Mouse (Mus musculus): ENCODE results near the gene Aars2. TPM values are rescaled to one million over a fixed set of nuclear protein-coding genes. Genes with fewer than 3 reads are reported as not detected.

The Aars2 gene
- polyA plus RNA-seq, 1 experiment from 2014 or later: 5.7 TPM

- DNase-seq (ENCODE audit: low spot score) (no peak), ATAC-seq (ENCODE audit: low FRiP score, low TSS enrichment) (no peak)
- Histone ChIP-seq H3K9me3 (ENCODE audit: control insufficient read depth, low read length) (no peaks in the 10 kb centered on the region), H3K27me3 (ENCODE audit: control insufficient read depth, insufficient read depth, low read length) (no peaks in the 10 kb centered on the region), H3K9ac (ENCODE audit: low read length) (no peak overlapping the region), H3K27ac (replicated peaks) (no peak overlapping the region), H3K4me1 (replicated peaks; ENCODE audit: control insufficient read depth, insufficient read depth) (peaks cover 3% of the 10 kb centered on the region; the same call in 1 of the 2 replicates), H3K4me2 (replicated peaks; ENCODE audit: low read depth) (no peak overlapping the region), H3K36me3 (ENCODE audit: control insufficient read depth, insufficient read depth, low read length) (no peaks in the 10 kb centered on the region), H3K4me3 (ENCODE audit: low read depth, low read length) (no peak overlapping the region)
- TF ChIP-seq EP300 (optimal IDR thresholded peaks at IDR 0.05) (no peak), CTCF (IDR thresholded peaks at IDR 0.05; ENCODE audit: low read depth) (no peak)
- WGBS: 80% methylated on average over 15 of the region's 15 CpGs
These were observed 53.3 kb downstream of the Aars2 start for GRCm38 (mm10) chr17:45559732-45560525.

GRCm38 (mm10) chr17:45563216-45563615, 56.6 kb downstream of the Aars2 start:
- ATAC-seq (ENCODE audit: low FRiP score, low TSS enrichment) (no peak), DNase-seq (ENCODE audit: low spot score) (no peak)
- Histone ChIP-seq H3K36me3 (ENCODE audit: control insufficient read depth, insufficient read depth, low read length) (peaks cover 11% of the 10 kb centered on the region), H3K27ac (replicated peaks) (no peak overlapping the region), H3K9ac (ENCODE audit: low read length) (no peak overlapping the region), H3K4me2 (replicated peaks; ENCODE audit: low read depth) (no peak overlapping the region), H3K27me3 (ENCODE audit: control insufficient read depth, insufficient read depth, low read length) (no peaks in the 10 kb centered on the region), H3K4me1 (replicated peaks; ENCODE audit: control insufficient read depth, insufficient read depth) (no peaks in the 10 kb centered on the region), H3K4me3 (ENCODE audit: low read depth, low read length) (no peak overlapping the region), H3K9me3 (ENCODE audit: control insufficient read depth, low read length) (no peaks in the 10 kb centered on the region)
- 75% methylated on average over 12 of the region's 12 CpGs for WGBS
- no peak for TF ChIP-seq CTCF (IDR thresholded peaks at IDR 0.05; ENCODE audit: low read depth)
- no peak for TF ChIP-seq EP300 (optimal IDR thresholded peaks at IDR 0.05)

GRCm38 (mm10) chr17:45563655-45564530, 57.3 kb downstream of the Aars2 start, which contains the start of gene Slc35b2:
Gene Slc35b2, plus strand, starts transcription at chr17:45563874.
- Histone ChIP-seq H3K27ac (replicated peaks) (peak within 1 kb of the TSS; percentile 85), H3K4me2 (replicated peaks; ENCODE audit: low read depth) (peak within 1 kb of the TSS; percentile 97), H3K9me3 (ENCODE audit: control insufficient read depth, low read length) (no peaks in the 10 kb centered on the region), H3K4me3 (ENCODE audit: low read depth, low read length) (peak within 1 kb of the TSS; percentile 82), H3K36me3 (ENCODE audit: control insufficient read depth, insufficient read depth, low read length) (peaks cover 17% of the 10 kb centered on the region), H3K27me3 (ENCODE audit: control insufficient read depth, insufficient read depth, low read length) (no peaks in the 10 kb centered on the region), H3K4me1 (replicated peaks; ENCODE audit: control insufficient read depth, insufficient read depth) (no peaks in the 10 kb centered on the region), H3K9ac (ENCODE audit: low read length) (peak within 1 kb of the TSS; percentile 90)
- peak; percentile 90 for ATAC-seq (ENCODE audit: low FRiP score, low TSS enrichment)
- TF ChIP-seq CTCF (IDR thresholded peaks at IDR 0.05; ENCODE audit: low read depth): peak; percentile 94
- TF ChIP-seq EP300 (optimal IDR thresholded peaks at IDR 0.05): no peak
- peak; percentile 96 for DNase-seq (ENCODE audit: low spot score)
- under 1% methylated on average over 55 of the region's 61 CpGs for WGBS

GRCm38 (mm10) chr17:45564531-45565084, 58.0 kb downstream of the Aars2 start:
- peaks cover 24% of the 10 kb centered on the region for H3K36me3 ChIP-seq (ENCODE audit: control insufficient read depth, insufficient read depth, low read length)
- no peaks in the 10 kb centered on the region for H3K27me3 ChIP-seq (ENCODE audit: control insufficient read depth, insufficient read depth, low read length)
- H3K4me1 ChIP-seq (replicated peaks; ENCODE audit: control insufficient read depth, insufficient read depth): no peaks in the 10 kb centered on the region; the same call in 1 of the 2 replicates
- WGBS: 7% methylated on average over 18 of the region's 18 CpGs
- ATAC-seq (ENCODE audit: low FRiP score, low TSS enrichment): no peak; the same call in none of the 2 replicates
- TF ChIP-seq EP300 (optimal IDR thresholded peaks at IDR 0.05): no peak
- TF ChIP-seq CTCF (IDR thresholded peaks at IDR 0.05; ENCODE audit: low read depth): no peak
- no peak for DNase-seq (ENCODE audit: low spot score)
- H3K9ac ChIP-seq (ENCODE audit: low read length): peak overlapping the region; percentile 90
- H3K4me2 ChIP-seq (replicated peaks; ENCODE audit: low read depth): peak overlapping the region; percentile 97
- H3K4me3 ChIP-seq (ENCODE audit: low read depth, low read length): peak overlapping the region; percentile 82
- H3K27ac ChIP-seq (replicated peaks): peak overlapping the region; percentile 85
- no peaks in the 10 kb centered on the region for H3K9me3 ChIP-seq (ENCODE audit: control insufficient read depth, low read length)

GRCm38 (mm10) chr17:45565103-45565502, 58.5 kb downstream of the Aars2 start:
- peak overlapping the region; percentile 82; the same call in 1 of the 2 replicates for H3K4me3 ChIP-seq (ENCODE audit: low read depth, low read length)
- WGBS: 85% methylated on average over 11 of the region's 11 CpGs
- H3K4me2 ChIP-seq (replicated peaks; ENCODE audit: low read depth): peak overlapping the region; percentile 97
- H3K9ac ChIP-seq (ENCODE audit: low read length): peak overlapping the region; percentile 90; the same call in 1 of the 2 replicates
- H3K27ac ChIP-seq (replicated peaks): peak overlapping the region; percentile 85; the same call in 1 of the 2 replicates
- peaks cover 27% of the 10 kb centered on the region for H3K36me3 ChIP-seq (ENCODE audit: control insufficient read depth, insufficient read depth, low read length)
- H3K4me1 ChIP-seq (replicated peaks; ENCODE audit: control insufficient read depth, insufficient read depth): no peaks in the 10 kb centered on the region; the same call in 1 of the 2 replicates
- DNase-seq (ENCODE audit: low spot score): no peak
- H3K9me3 ChIP-seq (ENCODE audit: control insufficient read depth, low read length): no peaks in the 10 kb centered on the region
- TF ChIP-seq EP300 (optimal IDR thresholded peaks at IDR 0.05): no peak
- TF ChIP-seq CTCF (IDR thresholded peaks at IDR 0.05; ENCODE audit: low read depth): no peak
- ATAC-seq (ENCODE audit: low FRiP score, low TSS enrichment): no peak
- H3K27me3 ChIP-seq (ENCODE audit: control insufficient read depth, insufficient read depth, low read length): no peaks in the 10 kb centered on the region
